Mouse (Mus musculus) heart, adult 2 months (tissue): ENCODE measurements around the gene Shroom4.
"Not testable (repeated sequence)": the region's sequence is repeated elsewhere in the genome, so short reads cannot be mapped to it uniquely, and the experiment has no call there.

Experiments
- CTCF ChIP-seq: fragments of 200-600 bp; IDR thresholded peaks from 2 replicates; pipeline ENCODE4 v1.8.1; 2022; ENCODE audit warnings: antibody characterized with exemption, mild to moderate bottlenecking, moderate library complexity
- POLR2A ChIP-seq: fragments of 200-500 bp; IDR thresholded peaks from 2 replicates; pipeline ENCODE4 v1.6.1; 2011; ENCODE audit warnings: mild to moderate bottlenecking, low read depth, low read length, control low read depth; ENCODE audit not compliant: insufficient read depth

DNA sequence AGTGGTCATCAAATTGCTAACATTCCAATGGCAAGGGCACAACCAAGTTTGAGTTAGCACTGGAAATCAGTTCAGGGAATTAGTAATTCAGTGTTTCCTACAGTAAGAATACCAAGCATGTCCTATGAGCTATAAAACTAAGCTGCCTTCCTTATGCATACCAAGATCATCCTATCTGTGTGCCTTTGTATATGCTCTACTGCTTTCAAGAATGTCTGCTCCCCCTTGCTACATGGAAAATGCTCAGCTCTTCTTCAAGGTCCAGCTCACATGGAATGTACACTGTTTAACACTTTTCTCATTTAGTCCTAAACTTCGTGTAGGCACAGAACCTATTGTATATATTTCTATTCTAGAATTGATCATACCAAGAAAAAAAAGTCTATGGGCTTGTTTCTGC is 69.6 kb downstream of the Shroom4 start:
- not testable (repeated sequence) for TF ChIP-seq CTCF, POLR2A
